Comparison of ENCODE assay signal across 9 mouse cellular contexts in genomic region chr3:87920270-87920943, GRCm38 (mm10). TPM values are rescaled to one million over a fixed set of nuclear protein-coding genes. Genes with fewer than 3 reads are reported as not detected.
DNase-seq lines count a peak whose midpoint lies in the region; ATAC-seq and TF ChIP-seq lines count a peak whose summit lies in the region.
"Had no signal": no experiment of that assay in that cellular context is flagged by ENCODE, and none has a peak within 500 bp of the region (broad histone marks: within the 10 kb centered on the region; RNA-seq: fewer than 3 reads in every experiment).

No protein-coding gene starts in this region.

- 57% methylated on average over 9 of the region's 9 CpGs for WGBS in heart, embryonic 13.5 days
- 68% methylated on average over 9 of the region's 9 CpGs for WGBS in hindbrain, embryonic 11.5 days
- 72% methylated on average over 8 of the region's 9 CpGs for WGBS in macrophage (ENCODE audit: missing documents)

- peaks cover 15% of the 10 kb centered on the region for H3K79me2 ChIP-seq in macrophage (ENCODE audit: inconsistent target)

- H3K36me3 ChIP-seq in heart, embryonic 13.5 days, result peaks cover 61% of the 10 kb centered on the region
- H3K36me3 ChIP-seq in ES-E14 (ENCODE audit: control insufficient read depth, insufficient read depth, low read length, poor library complexity, severe bottlenecking) (peaks cover 40% of the 10 kb centered on the region), macrophage (ENCODE audit: inconsistent target) (peaks cover 45% of the 10 kb centered on the region)
- H3K36me3 ChIP-seq in hindbrain, embryonic 11.5 days (ENCODE audit: control insufficient read depth, insufficient read depth, low read length), result 0 out of 2 replicates have a peak, but pooled peaks cover 2% of the 10 kb centered on the region

- peaks cover 17% of the 10 kb centered on the region for H3K4me1 ChIP-seq in heart, embryonic 13.5 days
- H3K4me1 ChIP-seq in ES-E14 (ENCODE audit: control insufficient read depth in 2 of 2, insufficient read depth in 2 of 2, low read length in 2 of 2, poor library complexity in 1 of 2), result peaks cover 4% of the 10 kb centered on the region in 2 experiments; a peak in 2 of 4 replicates
- H3K4me1 ChIP-seq in hindbrain, embryonic 11.5 days (replicated peaks; ENCODE audit: control insufficient read depth, insufficient read depth, low read length), result no peaks in the 10 kb centered on the region

- no peaks in the 10 kb centered on the region for H3K27me3 ChIP-seq in heart, embryonic 13.5 days (replicated peaks)
- H3K27me3 ChIP-seq in hindbrain, embryonic 11.5 days (ENCODE audit: control insufficient read depth, insufficient read depth, low read length), result no peaks in the 10 kb centered on the region

- in situ Hi-C loops in ES-E14 (cut with MboI; ENCODE audit: low sequenced_read_pairs in 2 of 2, unreplicated experiment in 2 of 2), result no loop called here

- no peak for DNase-seq in heart, adult 18-20 months
- DNase-seq in ES-E14 (ENCODE audit: low read depth, low spot score), result no peak
- no peak for DNase-seq in hindbrain, embryonic 11.5 days (ENCODE audit: low spot score)
- no peak for DNase-seq in ovary, adult 18-20 months (ENCODE audit: low spot score)
- DNase-seq in cerebellum, postnatal 4 days (ENCODE audit: low spot score in 2 of 2), result no peak
- DNase-seq: thymus, postnatal 25 days had no signal

- H3K9me3 ChIP-seq in heart, embryonic 13.5 days, result no peaks in the 10 kb centered on the region
- no peaks in the 10 kb centered on the region for H3K9me3 ChIP-seq in ES-E14 (ENCODE audit: control insufficient read depth, insufficient read depth, low read depth, low read length)
- H3K9me3 ChIP-seq in hindbrain, embryonic 11.5 days (ENCODE audit: control insufficient read depth, low read length), result no peaks in the 10 kb centered on the region

- no peak overlapping the region for H3K27ac ChIP-seq in heart, embryonic 13.5 days (replicated peaks)
- no peak overlapping the region; the same call in 1 of the 2 replicates for H3K27ac ChIP-seq in ES-E14 (ENCODE audit: insufficient read depth, low read depth, low read length, poor library complexity, severe bottlenecking)
- no peak overlapping the region for H3K27ac ChIP-seq in hindbrain, embryonic 11.5 days (ENCODE audit: low read depth, low read length)
- H3K27ac ChIP-seq in macrophage, result 0 out of 2 replicates have a peak overlapping the region, but pooled peaks have one; percentile 70

- no peak for ATAC-seq in heart, embryonic 13.5 days (ENCODE audit: extremely low read depth, insufficient number of reproducible peaks, low FRiP score, low TSS enrichment)
- no peak for ATAC-seq in hindbrain, embryonic 11.5 days (ENCODE audit: low FRiP score)
- ATAC-seq in megakaryocyte progenitor cell, adult 5-6 weeks (replicated peaks; ENCODE audit: poor library complexity), result no peak

- peak overlapping the region; percentile 92 for H3K9ac ChIP-seq in heart, embryonic 13.5 days
- H3K9ac ChIP-seq in ES-E14 (ENCODE audit: insufficient read depth, low read depth, low read length, poor library complexity, severe bottlenecking), result peak overlapping the region; percentile 86; the same call in 1 of the 2 replicates
- H3K9ac ChIP-seq in hindbrain, embryonic 11.5 days (ENCODE audit: low read depth, low read length), result no peak overlapping the region; the same call in 1 of the 2 replicates

- H3K4me3 ChIP-seq in heart, embryonic 13.5 days, result peak overlapping the region; percentile 80
- H3K4me3 ChIP-seq in ES-E14 (ENCODE audit: insufficient read depth in 1 of 2, low read depth in 1 of 2, low read length in 2 of 2, poor library complexity in 1 of 2, severe bottlenecking in 1 of 2) (peak overlapping the region; percentile 73 to 95), macrophage (ENCODE audit: inconsistent target) (peak overlapping the region; percentile 93)
- H3K4me3 ChIP-seq in hindbrain, embryonic 11.5 days (ENCODE audit: low read depth, low read length), result peak overlapping the region; percentile 65

- H3K4me2 ChIP-seq in heart, embryonic 13.5 days, result peak overlapping the region; percentile 89
- H3K4me2 ChIP-seq in hindbrain, embryonic 11.5 days (replicated peaks; ENCODE audit: low read depth, low read length), result peak overlapping the region; percentile 69

TF ChIP-seq in ES-E14, 5 proteins besides CTCF, POLR2A, EP300 and RAD21:
- TF ChIP-seq CHD2 (IDR thresholded peaks at IDR 0.05; ENCODE audit: low read depth, low read length) (no peak), ZNF384 (IDR thresholded peaks at IDR 0.05; ENCODE audit: low read depth, low read length) (peak; percentile 58; the same call in 1 of the 2 replicates)

RNA-seq across cellular contexts. Expression of gene Mrpl24, which starts 1.1 kb away (rescaled TPM):
- polyA plus RNA-seq in heart, embryonic 13.5 days (2015; fragmentation: Nextera tagmentation; extraction: Ambion mirVana), result 55.0 and 57.2 TPM in 2 replicates
- 10 to 100 TPM; 75.0 to 77.9 TPM for total RNA-seq in heart, adult 18-20 months (2021)
- 154 and 162 TPM in 2 replicates for total RNA-seq in ES-E14 (2012; rRNA removed)
- polyA plus RNA-seq in hindbrain, embryonic 11.5 days (2014; fragmentation: Nextera tagmentation; extraction: Ambion mirVana), result 78.4 and 83.6 TPM in 2 replicates
- 100 to 1,000 TPM in 23 of 26 experiments, 10 to 100 TPM in 3; 74.1 to 206 (median 137) TPM for total RNA-seq in macrophage (2018; cell fraction: chromatin; rRNA removed)
- total RNA-seq in macrophage (2018; cell fraction: cytosol; rRNA removed), result 10 to 100 TPM; 55.2 to 71.0 (median 63.8) TPM
- total RNA-seq in macrophage (2018; cell fraction: nucleus; rRNA removed), result 100 to 1,000 TPM in 25 of 26 experiments, 10 to 100 TPM in 1; 95.8 to 344 (median 196) TPM
- 54.3 to 77.0 TPM (median 59.3 TPM) in 3 replicates for polyA plus RNA-seq in macrophage (2018)
- total RNA-seq in megakaryocyte progenitor cell, adult 5-6 weeks (2015), result 157 and 195 TPM in 2 replicates
- total RNA-seq in megakaryocyte progenitor cell, adult 5-6 weeks (2017), result 119 and 137 TPM in 2 replicates

RNA-seq across cellular contexts. Expression of gene Isg20l2, which starts 9.7 kb away (rescaled TPM):
- polyA plus RNA-seq in heart, embryonic 13.5 days (2015; fragmentation: Nextera tagmentation; extraction: Ambion mirVana), result 28.9 and 30.1 TPM in 2 replicates
- 10 to 100 TPM; 10.8 to 11.5 TPM for total RNA-seq in heart, adult 18-20 months (2021)
- 33.6 and 40.1 TPM in 2 replicates for total RNA-seq in ES-E14 (2012; rRNA removed)
- 42.5 and 55.2 TPM in 2 replicates for polyA plus RNA-seq in hindbrain, embryonic 11.5 days (2014; fragmentation: Nextera tagmentation; extraction: Ambion mirVana)
- total RNA-seq in macrophage (2018; cell fraction: chromatin; rRNA removed), result 10 to 100 TPM; 15.0 to 36.8 (median 25.7) TPM
- 10 to 100 TPM; 15.5 to 20.2 (median 18.4) TPM for total RNA-seq in macrophage (2018; cell fraction: cytosol; rRNA removed)
- total RNA-seq in macrophage (2018; cell fraction: nucleus; rRNA removed), result 10 to 100 TPM; 17.9 to 44.2 (median 28.2) TPM
- 14.0 to 16.8 TPM (median 14.2 TPM) in 3 replicates for polyA plus RNA-seq in macrophage (2018)
- 45.2 and 51.0 TPM in 2 replicates for total RNA-seq in megakaryocyte progenitor cell, adult 5-6 weeks (2015)
- 41.1 and 51.0 TPM in 2 replicates for total RNA-seq in megakaryocyte progenitor cell, adult 5-6 weeks (2017)

RNA-seq across cellular contexts. Expression of gene Rrnad1, which starts 10.1 kb away (rescaled TPM):
- 13.4 and 16.0 TPM in 2 replicates for polyA plus RNA-seq in heart, embryonic 13.5 days (2015; fragmentation: Nextera tagmentation; extraction: Ambion mirVana)
- 1 to 10 TPM; 4.8 to 5.1 TPM for total RNA-seq in heart, adult 18-20 months (2021)
- 22.0 and 25.5 TPM in 2 replicates for total RNA-seq in ES-E14 (2012; rRNA removed)
- polyA plus RNA-seq in hindbrain, embryonic 11.5 days (2014; fragmentation: Nextera tagmentation; extraction: Ambion mirVana), result 13.7 and 17.9 TPM in 2 replicates
- 10 to 100 TPM; 14.1 to 87.0 (median 47.6) TPM for total RNA-seq in macrophage (2018; cell fraction: chromatin; rRNA removed)
- 1 to 10 TPM; 1.9 to 6.5 (median 3.8) TPM for total RNA-seq in macrophage (2018; cell fraction: cytosol; rRNA removed)
- total RNA-seq in macrophage (2018; cell fraction: nucleus; rRNA removed), result 10 to 100 TPM; 10.9 to 60.1 (median 31.0) TPM
- 6.4 to 10.6 TPM (median 7.0 TPM) in 3 replicates for polyA plus RNA-seq in macrophage (2018)
- 10.3 and 11.1 TPM in 2 replicates for total RNA-seq in megakaryocyte progenitor cell, adult 5-6 weeks (2015)
- 13.2 and 16.2 TPM in 2 replicates for total RNA-seq in megakaryocyte progenitor cell, adult 5-6 weeks (2017)

RNA-seq across cellular contexts. Expression of gene Hdgf, which starts 14.3 kb away (rescaled TPM):
- 127 and 141 TPM in 2 replicates for polyA plus RNA-seq in heart, embryonic 13.5 days (2015; fragmentation: Nextera tagmentation; extraction: Ambion mirVana)
- 100 to 1,000 TPM; 111 to 117 TPM for total RNA-seq in heart, adult 18-20 months (2021)
- total RNA-seq in ES-E14 (2012; rRNA removed), result 296 and 312 TPM in 2 replicates
- polyA plus RNA-seq in hindbrain, embryonic 11.5 days (2014; fragmentation: Nextera tagmentation; extraction: Ambion mirVana), result 202 and 246 TPM in 2 replicates
- 10 to 100 TPM; 21.1 to 84.8 (median 45.3) TPM for total RNA-seq in macrophage (2018; cell fraction: chromatin; rRNA removed)
- total RNA-seq in macrophage (2018; cell fraction: cytosol; rRNA removed), result 100 to 1,000 TPM in 25 of 26 experiments, 10 to 100 TPM in 1; 97.3 to 147 (median 117) TPM
- total RNA-seq in macrophage (2018; cell fraction: nucleus; rRNA removed), result 100 to 1,000 TPM in 3 of 26 experiments, 10 to 100 TPM in 23; 30.7 to 112 (median 57.5) TPM
- polyA plus RNA-seq in macrophage (2018), result 101 to 165 TPM (median 143 TPM) in 3 replicates
- 281 and 308 TPM in 2 replicates for total RNA-seq in megakaryocyte progenitor cell, adult 5-6 weeks (2015)
- total RNA-seq in megakaryocyte progenitor cell, adult 5-6 weeks (2017), result 348 and 456 TPM in 2 replicates

RNA-seq across cellular contexts. Expression of gene Crabp2, which starts 28.1 kb away (rescaled TPM):
- polyA plus RNA-seq in heart, embryonic 13.5 days (2015; fragmentation: Nextera tagmentation; extraction: Ambion mirVana), result 6.2 and 8.4 TPM in 2 replicates
- total RNA-seq in heart, adult 18-20 months (2021), result not detected
- total RNA-seq in ES-E14 (2012; rRNA removed), result 9.4 and 19.7 TPM in 2 replicates
- polyA plus RNA-seq in hindbrain, embryonic 11.5 days (2014; fragmentation: Nextera tagmentation; extraction: Ambion mirVana), result 738 and 794 TPM in 2 replicates
- 10 to 100 TPM in 1 of 26 experiments, not detected in 25; 12.5 TPM for total RNA-seq in macrophage (2018; cell fraction: chromatin; rRNA removed)
- under 1 TPM in 1 of 26 experiments, not detected in 25; 0.24 TPM for total RNA-seq in macrophage (2018; cell fraction: cytosol; rRNA removed)
- total RNA-seq in macrophage (2018; cell fraction: nucleus; rRNA removed), result 1 to 10 TPM in 2 of 26 experiments, under 1 TPM in 3, not detected in 21; 0.61 to 3.5 (median 0.93) TPM
- not detected in 3 replicates for polyA plus RNA-seq in macrophage (2018)
- not detected in 2 replicates for total RNA-seq in megakaryocyte progenitor cell, adult 5-6 weeks (2015)
- not detected in 2 replicates for total RNA-seq in megakaryocyte progenitor cell, adult 5-6 weeks (2017)
